Mouse (Mus musculus) C2C12 (cell line): ENCODE measurements at regions not wholly inside any gene's neighbourhood (a gene's known extent, or its start where the extent isn't known, plus 50 kb on each side); places are given as distances from the start of the nearest gene placed in this dataset.
A peak's percentile ranks its signal among the peaks of the same experiment; 100 is the strongest.

Source experiments
- H3K27me3 ChIP-seq: one replicate; pipeline ENCODE4 v1.6.1; 2011; ENCODE audit not compliant: control insufficient read depth, insufficient read depth, insufficient read length
- H3K36me3 ChIP-seq: one replicate; pipeline ENCODE4 v1.6.1; 2011; ENCODE audit not compliant: control insufficient read depth, insufficient read depth
- H3K4me3 ChIP-seq: one replicate; pipeline ENCODE4 v1.5.1; 2011; ENCODE audit warnings: mild to moderate bottlenecking, control low read depth; ENCODE audit not compliant: poor library complexity, insufficient read depth, severe bottlenecking
- H3K79me2 ChIP-seq: one replicate; pipeline ENCODE4 v1.6.1; 2011; ENCODE audit not compliant: control insufficient read depth, insufficient read depth
- H3K79me3 ChIP-seq: one replicate; pipeline ENCODE4 v1.6.1; 2011; ENCODE audit warnings: low read depth, control low read depth
- H3ac ChIP-seq: one replicate; pipeline ENCODE3; 2011; ENCODE audit warnings: low read depth; ENCODE audit not compliant: control insufficient read depth, insufficient read length
- CEBPB ChIP-seq: IDR thresholded peaks from one replicate; pipeline ENCODE4 v1.6.1; 2011; ENCODE audit warnings: low read depth, mild to moderate bottlenecking, control low read depth, moderate library complexity
- CTCF ChIP-seq: IDR thresholded peaks from one replicate; pipeline ENCODE4 v1.5.1; 2011; ENCODE audit not compliant: control insufficient read depth, insufficient read depth, insufficient read length
- FOSL1 ChIP-seq: IDR thresholded peaks from one replicate; pipeline ENCODE4 v1.8.0; 2011; ENCODE audit warnings: mild to moderate bottlenecking, low read length; ENCODE audit not compliant: poor library complexity, insufficient read depth, severe bottlenecking
- MAX ChIP-seq: IDR thresholded peaks from one replicate; pipeline ENCODE4 v1.6.1; 2011; ENCODE audit warnings: mild to moderate bottlenecking, control low read depth
- MYOD1 ChIP-seq: IDR thresholded peaks from one replicate; pipeline ENCODE4 v1.6.1; 2011; ENCODE audit warnings: low read depth; ENCODE audit not compliant: control insufficient read depth, insufficient read length
- MYOG ChIP-seq: IDR thresholded peaks from one replicate; pipeline ENCODE4 v1.6.1; 2011; ENCODE audit not compliant: control insufficient read depth, insufficient read length; ENCODE audit errors: extremely low read depth
- USF1 ChIP-seq: IDR thresholded peaks from one replicate; pipeline ENCODE4 v1.6.1; 2011; ENCODE audit warnings: low read depth, mild to moderate bottlenecking, control low read depth, moderate library complexity

GRCm38 (mm10) chr4:84102736-84103135, 572.3 kb downstream of the Bnc2 start:
- H3K36me3 ChIP-seq: no peaks in the 10 kb centered on the region
- H3K79me2 ChIP-seq: no peaks in the 10 kb centered on the region
- H3K79me3 ChIP-seq: no peaks in the 10 kb centered on the region
- TF ChIP-seq MYOG (no peak), FOSL1 (no peak), MYOD1 (no peak), MAX (no peak), CTCF (no peak), USF1 (no peak)
- no peak overlapping the region for H3K4me3 ChIP-seq
- H3ac ChIP-seq: no peak overlapping the region
- no peaks in the 10 kb centered on the region for H3K27me3 ChIP-seq

GRCm38 (mm10) chr4:84108592-84108991, 566.5 kb downstream of the Bnc2 start:
- Histone ChIP-seq H3K4me3 (no peak overlapping the region), H3K27me3 (no peaks in the 10 kb centered on the region), H3K79me2 (no peaks in the 10 kb centered on the region), H3K36me3 (no peaks in the 10 kb centered on the region), H3ac (no peak overlapping the region), H3K79me3 (no peaks in the 10 kb centered on the region)
- TF ChIP-seq MYOG: no peak
- TF ChIP-seq MAX: no peak

- H3K4me3 ChIP-seq: no peak overlapping the region
- H3K79me2 ChIP-seq: no peaks in the 10 kb centered on the region
- no peaks in the 10 kb centered on the region for H3K36me3 ChIP-seq
- TF ChIP-seq CTCF: no peak
- TF ChIP-seq MYOD1: peak; percentile 32
- no peak for TF ChIP-seq FOSL1
- no peaks in the 10 kb centered on the region for H3K27me3 ChIP-seq
- no peaks in the 10 kb centered on the region for H3K79me3 ChIP-seq
- H3ac ChIP-seq: no peak overlapping the region
Measured at GRCm38 (mm10) chr4:84109771-84110503, 565.1 kb downstream of the Bnc2 start.

- Histone ChIP-seq H3K79me2 (no peaks in the 10 kb centered on the region), H3K36me3 (no peaks in the 10 kb centered on the region), H3K79me3 (no peaks in the 10 kb centered on the region), H3K4me3 (no peak overlapping the region), H3K27me3 (no peaks in the 10 kb centered on the region), H3ac (no peak overlapping the region)
- TF ChIP-seq USF1: no peak
- TF ChIP-seq MAX: no peak
Measured at GRCm38 (mm10) chr4:84114162-84115040, 560.7 kb downstream of the Bnc2 start.

- H3ac ChIP-seq: no peak overlapping the region
- H3K79me3 ChIP-seq: no peaks in the 10 kb centered on the region
- H3K79me2 ChIP-seq: no peaks in the 10 kb centered on the region
- no peak overlapping the region for H3K4me3 ChIP-seq
- TF ChIP-seq CEBPB: no peak
- no peak for TF ChIP-seq USF1
- no peak for TF ChIP-seq FOSL1
- no peak for TF ChIP-seq MYOD1
- no peaks in the 10 kb centered on the region for H3K27me3 ChIP-seq
- H3K36me3 ChIP-seq: no peaks in the 10 kb centered on the region
Measured at GRCm38 (mm10) chr4:84118284-84118919, 556.7 kb downstream of the Bnc2 start.

- Histone ChIP-seq H3K27me3 (no peaks in the 10 kb centered on the region), H3K36me3 (no peaks in the 10 kb centered on the region), H3K79me2 (no peaks in the 10 kb centered on the region), H3K79me3 (no peaks in the 10 kb centered on the region), H3K4me3 (no peak overlapping the region), H3ac (no peak overlapping the region)
- TF ChIP-seq MAX (no peak), CTCF (no peak), USF1 (no peak), FOSL1 (no peak), MYOD1 (no peak), CEBPB (no peak), MYOG (no peak)
Measured at GRCm38 (mm10) chr4:84119616-84120015, 555.5 kb downstream of the Bnc2 start.
